Mouse (Mus musculus) kidney, postnatal 0 days (tissue): ENCODE data around the gene Ncapg. TPM values are rescaled to one million over a fixed set of nuclear protein-coding genes. Genes with fewer than 3 reads are reported as not detected.
A peak's percentile ranks its signal among the peaks of the same experiment; 100 is the strongest.

Source experiments
- ATAC-seq: fragments of 200-750 bp; cut with Nextera tagmentation; replicated peaks from 2 replicates; pipeline ENCODE4 v1.8.0; 2017; ENCODE audit warnings: low read depth, moderate number of reproducible peaks, moderate TSS enrichment, moderate library complexity; ENCODE audit not compliant: low FRiP score
- DNase-seq: peaks from one replicate; pipeline ENCODE4 v3.0.0-alpha.2; 2016; ENCODE audit warnings: low spot score
- H3K27ac ChIP-seq: fragments of 300-500 bp; sonication (generic); 2 replicates; pipeline ENCODE4 v1.5.1; 2014; ENCODE audit warnings: mild to moderate bottlenecking
- H3K27me3 ChIP-seq: fragments of 300-500 bp; sonication (generic); 2 replicates; pipeline ENCODE4 v1.6.1; 2014; ENCODE audit warnings: low read length, mixed read lengths; ENCODE audit not compliant: insufficient read depth
- H3K36me3 ChIP-seq: fragments of 300-500 bp; sonication (generic); 2 replicates; pipeline ENCODE4 v1.6.1; 2014; ENCODE audit warnings: low read length, mixed read lengths; ENCODE audit not compliant: insufficient read depth
- H3K4me1 ChIP-seq: fragments of 300-500 bp; sonication (generic); replicated peaks from 2 replicates; pipeline ENCODE4 v1.6.1; 2014; ENCODE audit warnings: antibody characterized with exemption, low read length, mixed read lengths; ENCODE audit not compliant: insufficient read depth
- H3K4me2 ChIP-seq: fragments of 300-500 bp; sonication (generic); 2 replicates; pipeline ENCODE4 v1.6.1; 2014; ENCODE audit warnings: mild to moderate bottlenecking, low read length, moderate library complexity, mixed read lengths
- H3K4me3 ChIP-seq: fragments of 300-500 bp; sonication (generic); replicated peaks from 2 replicates; pipeline ENCODE4 v1.5.1; 2014; ENCODE audit warnings: low read depth, low read length
- H3K9ac ChIP-seq: fragments of 300-500 bp; sonication (generic); 2 replicates; pipeline ENCODE4 v1.6.1; 2014; ENCODE audit warnings: low read depth, low read length
- H3K9me3 ChIP-seq: fragments of 300-500 bp; sonication (generic); replicated peaks from 2 replicates; pipeline ENCODE4 v1.6.1; 2016; ENCODE audit warnings: low read length, inconsistent platforms, mixed read lengths
- CTCF ChIP-seq: IDR thresholded peaks from 2 replicates; pipeline ENCODE4 v1.5.1; 2016; ENCODE audit warnings: antibody characterized with exemption, low read depth, mild to moderate bottlenecking, moderate library complexity
- WGBS: fragments of 180-500 bp; shearing (Covaris S2); extraction: QIAGEN DNeasy Blood & Tissue Kit; methylation state at CpG from one replicate; pipeline ENCODE4 v1.1.7; 2014; 5-methylcytosine and 5-hydroxymethylcytosine counted together
- polyA plus RNA-seq: library from polyadenylated mRNA; unstranded; fragments of >200 nt; fragmentation: Nextera tagmentation; extraction: Ambion mirVana; gene quantifications from 2 replicates; pipeline ENCODE4 v1.2.1, GENCODE M21; 2015

Gene Ncapg
- polyA plus RNA-seq, 1 experiment from 2014 or later: 21.8 TPM

- Histone ChIP-seq H3K4me3 (no peak overlapping the region), H3K36me3 (no peaks in the 10 kb centered on the region), H3K4me1 (no peaks in the 10 kb centered on the region), H3K9me3 (no peaks in the 10 kb centered on the region), H3K27ac (no peak overlapping the region), H3K4me2 (no peak overlapping the region), H3K9ac (no peak overlapping the region), H3K27me3 (no peaks in the 10 kb centered on the region)
- no peak for DNase-seq
- 83% methylated on average over 4 of the region's 4 CpGs for WGBS
- TF ChIP-seq CTCF: no peak
- no peak for ATAC-seq
Measured at GRCm38 (mm10) chr5:45689152-45689551, 19.4 kb downstream of the Ncapg start.

GRCm38 (mm10) chr5:45690802-45691201 is 21.1 kb downstream of the Ncapg start:
- no peak for ATAC-seq
- WGBS: 81% methylated on average over 2 of the region's 2 CpGs
- no peaks in the 10 kb centered on the region for H3K4me1 ChIP-seq
- no peak for DNase-seq
- H3K4me2 ChIP-seq: no peak overlapping the region
- H3K27ac ChIP-seq: no peak overlapping the region
- no peak overlapping the region for H3K9ac ChIP-seq
- H3K9me3 ChIP-seq: no peaks in the 10 kb centered on the region
- no peaks in the 10 kb centered on the region for H3K27me3 ChIP-seq
- no peak for TF ChIP-seq CTCF
- H3K36me3 ChIP-seq: no peaks in the 10 kb centered on the region
- no peak overlapping the region for H3K4me3 ChIP-seq

DNA sequence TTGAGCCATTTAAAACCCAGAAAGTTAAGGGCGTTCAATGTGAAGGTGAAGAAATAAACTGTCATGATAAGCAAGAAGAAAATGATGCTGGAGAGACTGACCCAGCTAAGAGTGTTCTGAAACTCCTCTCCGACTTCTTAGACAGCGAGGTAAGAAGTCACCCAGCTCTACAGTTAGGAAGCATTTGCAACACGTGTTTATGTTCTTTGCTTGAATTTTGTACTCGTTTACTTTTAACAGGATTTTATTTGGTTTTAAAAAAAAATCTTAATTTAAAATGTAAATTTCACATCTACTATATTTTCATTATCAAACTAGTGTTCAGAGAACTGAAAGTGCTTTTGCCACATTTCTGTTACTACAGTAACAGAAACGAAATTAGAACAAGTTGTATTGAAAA is 22.0 kb downstream of the Ncapg start:
- Histone ChIP-seq H3K9me3 (no peaks in the 10 kb centered on the region), H3K27ac (no peak overlapping the region), H3K36me3 (no peaks in the 10 kb centered on the region), H3K27me3 (no peaks in the 10 kb centered on the region), H3K4me2 (no peak overlapping the region), H3K9ac (no peak overlapping the region), H3K4me1 (no peaks in the 10 kb centered on the region), H3K4me3 (no peak overlapping the region)
- no peak for ATAC-seq
- TF ChIP-seq CTCF: no peak
- 87% methylated on average over 6 of the region's 6 CpGs for WGBS
- DNase-seq: no peak

DNA sequence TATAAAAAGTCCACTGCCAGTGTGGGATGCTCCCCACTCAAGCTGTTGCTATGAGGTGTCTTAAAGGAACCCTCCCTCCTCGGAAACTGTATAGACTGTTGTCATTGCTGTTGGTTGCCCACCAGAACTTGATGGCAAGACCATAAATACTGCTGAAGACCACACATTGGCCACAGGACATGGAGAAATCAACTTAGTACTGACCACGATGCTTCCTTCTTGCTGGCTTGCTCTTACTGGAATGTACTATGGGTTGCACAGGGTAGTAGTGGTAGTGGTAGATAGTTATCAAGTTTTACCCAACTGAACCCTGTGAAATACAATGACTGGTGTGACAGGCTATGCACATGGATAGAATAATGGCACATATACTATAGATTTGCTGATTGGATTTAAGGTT is 37.1 kb downstream of the Ncapg start:
- no peaks in the 10 kb centered on the region for H3K27me3 ChIP-seq
- no peak for TF ChIP-seq CTCF
- no peak overlapping the region for H3K27ac ChIP-seq
- H3K4me2 ChIP-seq: no peak overlapping the region
- DNase-seq (no peak), ATAC-seq (no peak)
- 0 out of 2 replicates have a peak, but pooled peaks cover 7% of the 10 kb centered on the region for H3K36me3 ChIP-seq
- no peaks in the 10 kb centered on the region for H3K4me1 ChIP-seq
- no peak overlapping the region for H3K9ac ChIP-seq
- no peaks in the 10 kb centered on the region for H3K9me3 ChIP-seq
- 93% methylated on average over 2 of the region's 2 CpGs for WGBS
- H3K4me3 ChIP-seq: no peak overlapping the region

DNA sequence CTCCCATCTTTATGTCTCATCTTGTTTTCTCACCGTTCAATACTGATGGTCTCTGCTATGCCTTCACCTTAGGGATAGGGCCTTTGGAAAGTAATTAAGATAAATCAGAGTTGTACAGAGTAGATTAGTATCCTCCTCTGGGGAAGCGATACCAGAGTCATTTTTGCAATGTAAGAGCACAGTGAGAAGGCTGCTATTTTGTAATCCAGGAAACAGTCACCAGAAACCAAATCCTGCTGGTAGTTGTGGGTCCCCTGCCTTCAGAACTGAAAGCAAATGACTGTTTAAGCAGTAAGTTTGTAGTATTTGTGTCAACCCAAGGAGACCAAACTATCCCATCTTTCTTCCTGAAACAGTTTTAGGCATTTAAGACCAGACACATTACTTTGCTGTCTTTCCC is 39.9 kb downstream of the Ncapg start:
- DNase-seq (no peak), ATAC-seq (no peak)
- TF ChIP-seq CTCF: no peak
- Histone ChIP-seq H3K9ac (no peak overlapping the region), H3K4me2 (no peak overlapping the region), H3K4me1 (no peaks in the 10 kb centered on the region), H3K27ac (no peak overlapping the region), H3K4me3 (no peak overlapping the region), H3K27me3 (no peaks in the 10 kb centered on the region), H3K9me3 (no peaks in the 10 kb centered on the region), H3K36me3 (0 out of 2 replicates have a peak, but pooled peaks cover 7% of the 10 kb centered on the region)
- WGBS: 86% methylated on average over 2 of the region's 2 CpGs

- no peak overlapping the region for H3K9ac ChIP-seq
- 89% methylated on average over 6 of the region's 6 CpGs for WGBS
- H3K9me3 ChIP-seq: no peaks in the 10 kb centered on the region
- H3K4me3 ChIP-seq: no peak overlapping the region
- no peak for TF ChIP-seq CTCF
- H3K4me2 ChIP-seq: no peak overlapping the region
- ATAC-seq (no peak), DNase-seq (no peak)
- H3K4me1 ChIP-seq: no peaks in the 10 kb centered on the region
- H3K27me3 ChIP-seq: no peaks in the 10 kb centered on the region
- no peaks in the 10 kb centered on the region for H3K36me3 ChIP-seq
- no peak overlapping the region for H3K27ac ChIP-seq
Measured at GRCm38 (mm10) chr5:45718848-45719488, 49.2 kb downstream of the Ncapg start.

DNA sequence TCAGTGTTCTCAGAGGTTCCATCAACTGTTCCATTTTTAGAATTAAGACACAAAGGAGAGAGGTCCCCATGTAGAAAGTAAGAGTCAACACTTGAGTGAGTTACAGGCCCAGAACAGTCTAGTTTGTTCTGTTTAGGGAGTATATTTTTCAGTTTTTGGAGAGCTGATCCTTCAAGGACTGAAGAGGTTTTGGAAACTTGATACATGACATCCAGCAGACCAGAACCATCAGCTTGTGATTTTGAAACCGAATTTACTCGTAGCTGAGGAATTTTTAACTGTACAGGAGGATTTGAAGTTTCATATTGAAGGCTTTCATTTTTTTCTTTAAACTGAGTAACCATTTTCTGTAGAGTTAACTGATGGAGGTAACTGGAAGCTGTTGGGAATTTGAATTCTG is 64.0 kb downstream of the Ncapg start:
- no peak for ATAC-seq
- Histone ChIP-seq H3K27ac (no peak overlapping the region), H3K9ac (no peak overlapping the region), H3K4me1 (no peaks in the 10 kb centered on the region), H3K4me3 (no peak overlapping the region), H3K27me3 (no peaks in the 10 kb centered on the region), H3K4me2 (no peak overlapping the region), H3K9me3 (no peaks in the 10 kb centered on the region), H3K36me3 (0 out of 2 replicates have a peak, but pooled peaks cover 3% of the 10 kb centered on the region)
- no peak for TF ChIP-seq CTCF
- peak; percentile 11 for DNase-seq
- WGBS: 39% methylated on average over 2 of the region's 2 CpGs
